Mouse (Mus musculus) left cerebral cortex, adult 2 months (tissue): Measurements from ENCODE around the gene Loxl1. TPM values are rescaled to one million over a fixed set of nuclear protein-coding genes. Genes with fewer than 3 reads are reported as not detected.
"Not testable (repeated sequence)": the region's sequence is repeated elsewhere in the genome, so short reads cannot be mapped to it uniquely, and the experiment has no call there.

ENCODE experiments used
- DNase-seq, 2 experiments: peaks; one replicate each; pipeline ENCODE4 v3.0.0; 2021 to 2022; ENCODE audit warnings: low spot score in 2 of 2, mixed read lengths in 1 of 2; ENCODE audit errors: extremely low spot score in 1 of 2
- H3K27ac ChIP-seq: fragments of 200-600 bp; 2 replicates; pipeline ENCODE4 v1.8.1; 2022
- H3K4me3 ChIP-seq: fragments of 200-600 bp; 2 replicates; pipeline ENCODE4 v1.8.1; 2022
- CTCF ChIP-seq: fragments of 200-600 bp; IDR thresholded peaks from 2 replicates; pipeline ENCODE4 v1.8.1; 2022; ENCODE audit warnings: antibody characterized with exemption, mild to moderate bottlenecking, moderate library complexity
- intact Hi-C: fragments of 180-260 bp; cut with DNase I; formaldehyde crosslinking; loops from one replicate; pipeline ENCODE4 v1.15.1; 2025
- total RNA-seq, 2 experiments: library from RNA; stranded (reverse); gene quantifications; 2 replicates each; pipeline ENCODE4 v1.2.3; 2021

Gene Loxl1
- total RNA-seq, 2 experiments from 2014 or later: 2.1 to 2.2 TPM

DNA sequence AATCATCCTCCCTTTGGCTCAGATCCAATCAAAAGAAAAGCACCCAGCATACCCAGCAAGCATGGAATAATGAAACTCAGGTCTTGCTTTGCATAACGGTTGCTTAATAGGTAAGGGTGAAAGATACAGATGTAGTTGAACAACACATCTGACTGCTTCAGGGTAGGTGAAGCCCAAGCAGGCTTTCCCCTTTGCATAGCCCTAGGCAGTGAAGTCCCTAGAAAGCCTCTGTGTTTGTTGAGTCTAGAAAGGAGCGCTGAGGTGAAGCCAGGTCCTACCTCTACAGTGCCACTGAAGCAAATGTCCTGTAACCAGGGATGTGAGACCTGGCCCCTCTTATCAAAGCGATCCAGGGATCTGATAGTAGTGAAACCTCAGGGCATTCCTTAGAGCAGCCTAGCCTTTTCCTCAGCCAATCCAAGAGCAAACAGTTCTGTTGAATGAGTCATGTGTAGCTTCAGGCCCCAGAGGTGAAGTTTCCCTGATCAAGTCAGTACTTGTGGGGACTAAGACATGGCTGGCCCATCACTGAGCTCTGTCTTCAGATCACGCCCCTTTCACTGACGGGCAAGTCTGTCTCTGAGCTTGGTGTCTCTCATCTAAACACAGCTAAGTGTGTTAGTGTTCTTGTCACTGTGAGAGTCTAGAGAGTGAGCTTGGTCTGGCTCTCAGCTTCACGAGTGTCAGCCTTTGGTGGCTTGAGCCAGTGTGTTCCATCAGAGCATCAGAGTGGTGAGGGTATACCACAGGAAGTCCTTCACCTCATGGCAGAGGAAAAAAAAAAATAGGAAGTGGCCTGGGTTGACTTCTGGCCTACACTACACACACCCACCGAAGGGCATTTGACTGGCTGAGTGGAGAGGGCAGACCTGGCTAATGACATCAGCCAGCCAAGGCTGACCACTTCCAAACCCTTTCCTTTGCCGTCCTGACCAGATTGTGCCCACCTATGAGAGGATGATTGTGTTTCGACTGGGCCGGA, 57.0 kb downstream of the Loxl1 start:
- no peak for DNase-seq
- no peak overlapping the region for H3K4me3 ChIP-seq
- intact Hi-C loops: no loop called here
- TF ChIP-seq CTCF: no peak
- no peak overlapping the region for H3K27ac ChIP-seq

DNA sequence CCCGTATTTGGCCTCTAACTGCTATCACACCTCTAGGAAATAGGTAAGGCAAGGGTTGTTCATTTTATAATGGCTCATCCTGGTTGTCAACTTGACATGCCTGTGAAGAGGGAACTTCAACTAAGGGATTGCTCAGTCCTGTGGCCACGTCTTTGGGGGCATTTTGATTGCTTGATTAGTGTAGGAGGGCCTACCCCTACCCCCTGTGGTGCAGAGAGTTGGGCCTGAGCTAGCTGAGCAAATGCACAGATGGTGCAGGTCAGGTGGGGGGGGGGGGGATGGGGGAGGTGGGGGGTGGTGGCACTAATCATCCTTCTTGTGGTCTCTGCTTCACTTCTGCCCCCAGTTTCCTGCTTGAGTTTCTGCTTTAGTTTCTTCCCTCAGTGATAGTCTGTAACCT, 57.9 kb downstream of the Loxl1 start:
- DNase-seq: no peak
- intact Hi-C loops: no loop called here
- TF ChIP-seq CTCF: no peak

DNA sequence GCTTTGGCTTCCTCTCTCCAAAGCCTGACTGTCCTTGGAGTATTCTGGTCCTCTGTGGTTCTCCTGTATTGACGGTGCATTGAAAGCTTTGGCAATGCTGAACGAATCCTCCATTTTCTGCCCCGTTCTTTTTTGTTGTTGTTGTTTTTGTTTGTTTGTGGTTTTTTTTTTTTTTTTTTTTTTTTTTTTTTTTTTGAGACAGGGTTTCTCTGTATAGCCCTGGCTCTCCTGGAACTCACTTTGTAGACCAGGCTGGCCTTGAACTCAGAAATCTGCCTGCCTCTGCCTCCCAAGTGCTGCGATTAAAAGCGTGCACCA, 59.2 kb downstream of the Loxl1 start:
- DNase-seq, intact Hi-C loops: not testable (repeated sequence)
- Histone ChIP-seq H3K4me3 (peak overlapping the region; percentile 77), H3K27ac (peak overlapping the region; percentile 80)

More for the DNA sequence above, 57.9 kb downstream of the Loxl1 start:
- Histone ChIP-seq H3K4me3 (no peak overlapping the region), H3K27ac (no peak overlapping the region)

DNA sequence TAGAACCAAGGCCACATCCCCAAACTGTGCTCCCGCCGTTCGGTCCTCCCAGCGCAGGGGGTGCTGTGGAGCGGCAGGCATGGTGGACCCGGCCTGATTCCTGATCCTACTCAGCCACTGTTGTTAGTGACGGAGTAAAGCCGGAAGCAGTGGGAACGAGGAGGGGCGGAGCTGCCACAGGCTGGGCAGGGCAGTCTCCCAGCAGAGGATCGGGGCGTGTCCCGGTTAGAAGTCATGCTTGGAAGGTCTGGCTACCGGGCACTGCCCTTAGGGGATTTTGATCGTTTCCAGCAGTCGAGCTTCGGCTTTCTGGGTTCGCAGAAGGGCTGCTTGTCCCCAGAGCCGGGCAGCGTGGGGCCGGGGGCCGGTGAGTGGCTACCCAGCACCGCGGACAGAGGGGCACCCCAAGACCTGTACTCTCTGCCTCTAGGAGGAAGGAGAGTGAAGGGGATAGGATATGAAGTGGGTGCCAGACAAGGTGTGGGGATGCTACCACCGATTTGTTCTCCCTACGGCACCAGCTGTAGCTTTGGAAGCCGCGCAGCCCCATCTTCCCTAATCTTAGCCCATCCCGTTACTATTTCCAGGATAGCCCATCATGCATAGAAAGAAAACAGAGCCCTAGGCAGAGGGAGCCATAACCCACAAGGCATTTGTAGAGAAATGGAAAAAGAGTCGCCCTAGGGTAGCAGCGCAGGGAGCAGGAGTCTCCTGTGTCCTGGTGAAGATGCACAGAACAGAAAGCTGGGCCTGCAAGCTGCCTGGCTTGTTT, 59.8 kb downstream of the Loxl1 start, which contains the start of gene Stoml1:
Stoml1 (plus strand) TSS at position 132 of the 772 bp plus-strand sequence.
- TF ChIP-seq CTCF: peak; percentile 96
- H3K4me3 ChIP-seq: peak within 1 kb of the TSS; percentile 77
- peak; percentile 90 to 91 for DNase-seq
- intact Hi-C loops: no loop called here
- peak within 1 kb of the TSS; percentile 80 for H3K27ac ChIP-seq

DNA sequence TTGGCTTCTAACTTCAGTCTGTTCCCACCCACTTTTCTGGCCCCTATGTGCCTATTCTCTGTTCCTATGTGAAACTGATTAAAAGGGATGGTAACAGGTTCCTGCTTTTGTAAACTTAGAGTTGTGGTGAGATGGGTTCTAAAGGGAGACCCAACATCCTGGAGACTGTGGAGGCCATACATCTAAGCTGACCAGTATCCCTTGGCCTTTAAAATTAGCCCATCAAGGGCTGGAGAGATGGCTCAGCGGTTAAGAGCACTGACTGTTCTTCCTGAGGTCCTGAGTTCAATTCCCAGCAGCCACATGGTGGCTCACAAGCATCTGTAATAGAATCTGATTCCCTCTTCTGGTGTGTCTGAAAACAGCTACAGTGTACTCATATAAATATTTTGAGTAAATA, 62.3 kb downstream of the Loxl1 start:
- H3K27ac ChIP-seq: not testable (repeated sequence)

DNA sequence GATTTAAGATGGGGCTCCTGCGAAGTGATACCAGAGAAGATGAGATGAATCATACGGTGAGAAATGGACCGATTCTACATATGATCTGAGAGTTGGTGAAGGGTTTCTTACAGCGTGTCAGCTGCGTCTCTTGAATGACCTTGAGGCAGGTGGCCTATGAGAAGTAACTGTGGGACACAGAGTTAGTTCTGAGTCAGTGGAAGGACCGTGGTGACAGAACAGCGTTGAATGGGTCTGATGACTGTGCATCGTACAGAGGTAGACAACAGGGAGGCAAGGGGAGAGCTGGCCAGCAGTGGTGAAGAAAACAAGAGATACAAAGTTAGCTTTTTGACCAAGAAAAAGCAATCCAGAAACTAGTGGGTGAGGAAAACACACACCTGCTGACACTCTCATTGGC, 62.7 kb downstream of the Loxl1 start:
- no peak overlapping the region for H3K27ac ChIP-seq
- DNase-seq: no peak
- no peak for TF ChIP-seq CTCF
- H3K4me3 ChIP-seq: no peak overlapping the region
- intact Hi-C loops: no loop called here

More for the DNA sequence above, 62.3 kb downstream of the Loxl1 start:
- H3K4me3 ChIP-seq, DNase-seq, intact Hi-C loops: not testable (repeated sequence)

DNA sequence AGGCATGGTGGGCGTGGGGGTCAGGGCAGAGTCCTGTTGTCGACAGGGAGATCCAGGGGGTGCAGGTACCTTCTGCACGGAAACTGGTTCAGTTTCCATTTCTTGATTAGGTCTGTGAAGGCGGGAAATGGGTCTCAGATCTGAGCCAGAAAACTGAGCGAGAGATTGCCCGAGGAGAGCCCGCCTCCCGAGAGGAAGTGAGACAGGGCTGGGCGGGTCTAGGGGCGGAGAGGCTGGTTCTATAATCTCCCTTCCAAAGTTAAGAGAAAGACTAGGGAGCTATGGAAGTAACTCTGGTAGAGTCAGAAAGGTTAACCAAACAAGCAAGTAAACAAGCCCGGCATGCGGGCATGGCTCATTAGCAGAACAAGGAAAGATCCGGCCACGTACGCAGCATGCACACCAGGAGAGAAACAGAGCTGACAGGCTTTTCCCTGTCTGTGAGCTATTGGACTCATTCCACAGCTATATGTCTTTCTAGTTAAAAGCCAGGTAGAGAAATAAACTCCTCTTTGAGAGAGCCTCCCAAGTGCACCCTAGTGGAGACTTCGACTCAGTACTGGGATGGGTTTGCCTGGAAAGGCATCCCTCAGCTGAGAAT, 63.3 kb downstream of the Loxl1 start, which contains the start of gene Pml:
Pml (minus strand) TSS at position 195 of the 601 bp plus-strand sequence.
- peak within 1 kb of the TSS; percentile 67 for H3K4me3 ChIP-seq
- peak; percentile 47 for TF ChIP-seq CTCF
- peak within 1 kb of the TSS; percentile 82 for H3K27ac ChIP-seq
- DNase-seq: peak; percentile 49 to 59
- intact Hi-C loops: no loop called here

DNA sequence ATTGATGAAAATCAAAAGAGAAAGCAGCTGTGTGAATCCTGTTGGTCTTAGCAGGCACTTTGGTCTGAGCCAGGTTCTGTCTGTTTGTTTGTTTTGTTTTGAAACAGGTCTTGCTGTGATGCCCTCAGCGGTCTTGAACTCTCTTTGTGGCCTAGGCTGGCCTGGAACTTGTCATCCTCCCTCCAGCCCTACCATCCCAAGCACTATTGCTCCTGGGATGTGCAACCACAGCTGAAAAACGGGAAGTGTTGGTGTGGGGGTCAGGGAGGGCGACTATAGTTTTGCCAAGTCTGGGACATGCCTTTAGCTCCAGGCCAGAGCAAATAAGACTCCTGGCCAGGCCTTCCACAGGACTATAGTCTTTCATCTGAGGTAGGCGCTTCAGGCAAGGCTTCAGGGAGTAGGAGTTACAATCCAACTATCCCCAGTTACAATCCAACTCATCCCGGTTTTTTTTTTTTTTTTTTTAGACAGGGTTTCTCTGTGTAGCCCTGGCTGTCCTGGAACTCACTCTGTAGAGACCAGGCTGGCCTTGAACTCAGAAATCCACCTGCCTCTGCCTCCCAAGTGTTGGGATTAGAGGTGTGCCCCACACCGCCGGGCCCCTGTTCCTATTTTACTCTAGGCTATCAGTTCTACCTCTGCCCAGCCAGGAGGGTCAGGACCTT, 64.1 kb downstream of the Loxl1 start:
- peak overlapping the region; percentile 82 for H3K27ac ChIP-seq
- DNase-seq: no peak
- no peak for TF ChIP-seq CTCF
- H3K4me3 ChIP-seq: peak overlapping the region; percentile 67
- intact Hi-C loops: no loop called here

DNA sequence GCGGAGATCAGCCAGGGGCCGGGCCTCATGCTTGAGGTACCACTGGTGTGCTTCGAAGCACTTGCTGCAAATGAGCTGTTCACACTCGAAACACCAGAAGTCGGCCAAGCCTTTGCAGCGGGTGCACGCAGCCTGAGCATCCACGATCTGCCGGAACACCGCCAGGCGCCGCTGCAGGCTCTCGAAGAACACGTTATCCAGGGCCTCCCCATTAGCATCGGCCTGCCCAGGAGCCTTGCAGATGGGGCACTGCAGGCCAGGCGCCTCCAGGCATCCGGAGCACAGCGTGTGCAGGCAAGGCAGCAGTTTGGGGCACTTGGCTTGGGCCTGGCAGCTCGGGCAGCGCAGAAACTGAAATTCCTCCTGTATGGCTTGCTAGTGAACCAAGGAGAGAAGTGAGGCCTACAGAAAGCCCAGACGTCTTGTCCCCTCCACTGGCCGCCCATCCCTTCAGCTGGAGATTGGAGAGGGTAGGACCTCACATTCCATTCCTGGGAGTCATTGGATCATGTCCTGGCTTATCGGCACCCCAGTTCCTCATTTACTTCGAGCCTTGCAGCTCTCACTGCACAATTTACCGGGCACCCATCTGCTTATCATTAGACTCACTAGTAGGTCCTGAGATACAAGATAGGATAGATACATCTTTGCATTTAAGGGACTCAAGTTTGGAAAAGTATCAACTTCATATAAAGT, 65.8 kb downstream of the Loxl1 start:
- Histone ChIP-seq H3K4me3 (peak overlapping the region; percentile 21), H3K27ac (peak overlapping the region; percentile 41)
- intact Hi-C loops: loop anchor here (2.0 kb wide), 1 partner anchor 34 kb away; no protein-coding TSS in a partner anchor
- peak; percentile 78 for TF ChIP-seq CTCF
- peak; percentile 72 to 76 for DNase-seq

DNA sequence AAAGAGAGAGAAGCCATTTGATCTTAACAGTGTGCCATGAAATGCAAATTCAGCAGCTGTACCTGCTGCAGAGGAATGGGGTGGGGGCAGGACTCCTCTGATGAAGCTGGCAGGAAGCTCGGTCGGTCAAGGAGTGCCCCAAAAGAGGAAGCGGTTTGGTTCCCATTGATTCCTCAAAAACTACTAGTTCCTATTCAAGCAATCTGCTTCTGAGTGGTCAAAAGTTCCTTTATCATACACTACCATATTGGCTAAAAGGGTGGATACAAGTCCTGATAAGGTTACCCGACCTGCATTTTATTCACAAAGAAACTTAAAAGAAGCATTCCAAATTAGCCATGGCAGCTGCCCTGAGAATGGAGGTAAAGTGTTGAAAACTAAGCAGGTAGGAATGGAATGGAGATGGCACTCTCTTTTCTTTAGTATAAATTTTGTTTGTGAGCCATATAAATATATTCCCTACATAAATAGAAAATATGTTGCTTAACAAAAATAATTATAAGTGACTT, 66.8 kb downstream of the Loxl1 start:
- TF ChIP-seq CTCF: no peak
- no peak overlapping the region for H3K4me3 ChIP-seq
- H3K27ac ChIP-seq: no peak overlapping the region
- DNase-seq: no peak
- intact Hi-C loops: loop anchor here (2.0 kb wide), 1 partner anchor 35 kb away; no protein-coding TSS in a partner anchor
